Mouse (Mus musculus) heart, adult 10 weeks (tissue): ENCODE measurements around the gene Nxnl1. TPM values are rescaled to one million over a fixed set of nuclear protein-coding genes. Genes with fewer than 3 reads are reported as not detected.

ENCODE experiments used
- polyA plus RNA-seq: library from polyadenylated mRNA; stranded (reverse); fragments of 350-450 nt; fragmentation: Illumina TruSeq; extraction: RNeasy Lipid Tissue Mini Kit (QIAGEN cat#74804); gene quantifications from one replicate; pipeline ENCODE4 v1.2.3, GENCODE M21; 2014; ENCODE audit warnings: low read depth, low replicate concordance

Nxnl1 gene
- not detected for polyA plus RNA-seq

DNA sequence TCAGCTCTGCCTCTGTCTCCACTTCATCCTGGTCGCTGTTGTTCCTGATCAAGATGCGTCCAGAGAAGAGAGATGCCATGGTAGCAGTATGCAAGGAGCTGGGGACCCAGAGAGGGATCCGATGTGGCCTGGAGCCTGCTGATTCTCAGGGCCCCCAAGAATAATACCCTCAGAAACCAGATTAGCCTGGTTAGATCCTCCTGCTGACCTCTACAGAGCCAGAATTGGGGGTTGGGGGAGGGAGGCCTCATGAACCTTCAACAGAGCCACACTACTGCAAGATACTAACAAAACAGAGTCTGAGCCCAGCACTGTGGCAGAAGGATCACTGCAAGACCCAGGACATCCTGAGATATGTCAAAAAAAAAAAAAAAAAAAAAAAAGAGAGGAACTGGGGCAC, at the start of gene Nxnl1:
TSS of gene Nxnl1 (minus strand) at position 101 of the 400 bp plus-strand sequence.

DNA sequence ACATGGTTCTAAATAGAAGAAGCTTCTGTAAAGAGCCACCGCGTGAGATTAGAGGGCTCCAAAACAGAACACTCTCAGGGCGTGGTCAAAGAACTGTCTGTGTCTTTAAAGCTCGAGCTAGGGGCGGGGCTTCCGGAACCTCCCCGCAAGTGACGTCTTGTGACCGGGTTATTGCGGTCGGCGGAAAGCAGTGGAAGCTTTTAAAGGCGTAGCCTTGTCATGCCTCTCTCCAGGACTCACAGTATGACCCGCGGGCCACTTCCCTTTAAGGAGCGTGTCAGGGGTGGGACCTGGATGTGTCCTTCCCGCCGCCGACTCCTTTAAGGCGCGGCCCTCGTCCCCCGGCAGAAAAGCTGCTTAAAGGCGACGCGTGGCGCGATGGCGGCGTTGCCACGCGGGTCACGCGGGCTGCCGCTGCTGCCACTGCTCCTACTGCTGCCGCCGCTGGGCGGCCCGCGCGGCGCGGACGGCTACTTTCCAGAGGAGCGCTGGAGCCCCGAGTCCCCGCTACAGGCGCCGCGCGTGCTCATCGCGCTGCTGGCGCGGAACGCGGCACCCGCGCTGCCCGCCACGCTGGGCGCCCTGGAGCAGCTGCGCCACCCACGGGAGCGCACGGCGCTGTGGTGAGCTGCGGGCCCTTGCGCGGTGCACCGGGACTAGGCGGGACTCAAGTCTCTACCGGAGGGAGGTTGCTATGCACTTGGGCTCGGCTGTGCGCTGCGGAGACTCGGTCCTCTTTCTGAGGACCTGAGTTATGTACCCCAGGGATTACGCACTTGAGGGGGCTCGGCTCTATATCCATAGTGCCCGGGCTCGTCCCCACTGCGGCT, 44.6 kb upstream of the Nxnl1 start, which contains the start of gene Colgalt1:
TSS of gene Colgalt1 (plus strand) at position 177 of the 830 bp plus-strand sequence.

DNA sequence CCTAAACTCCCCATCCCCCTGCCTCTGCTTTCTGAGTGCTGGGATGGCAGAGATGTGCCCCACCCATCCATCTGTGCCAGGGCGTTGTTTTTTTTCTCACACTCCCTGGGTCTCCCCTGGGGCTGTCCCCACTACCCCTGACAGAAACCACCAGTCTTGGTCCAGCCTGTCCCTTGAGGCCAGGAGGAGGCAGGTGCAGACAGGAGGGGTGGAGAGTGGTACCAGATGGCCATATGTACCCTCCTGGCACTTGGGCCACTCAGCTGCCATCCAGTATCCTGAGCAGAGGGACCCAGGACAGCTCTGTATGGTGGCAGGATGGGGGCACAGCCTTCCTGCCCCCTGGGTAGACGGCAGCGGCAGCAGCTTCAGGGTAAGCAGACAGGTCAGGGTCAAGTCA, 31.1 kb upstream of the Nxnl1 start, which contains the start of gene Fam129c:
TSS of gene Fam129c (plus strand) at position 198 of the 400 bp plus-strand sequence.

DNA sequence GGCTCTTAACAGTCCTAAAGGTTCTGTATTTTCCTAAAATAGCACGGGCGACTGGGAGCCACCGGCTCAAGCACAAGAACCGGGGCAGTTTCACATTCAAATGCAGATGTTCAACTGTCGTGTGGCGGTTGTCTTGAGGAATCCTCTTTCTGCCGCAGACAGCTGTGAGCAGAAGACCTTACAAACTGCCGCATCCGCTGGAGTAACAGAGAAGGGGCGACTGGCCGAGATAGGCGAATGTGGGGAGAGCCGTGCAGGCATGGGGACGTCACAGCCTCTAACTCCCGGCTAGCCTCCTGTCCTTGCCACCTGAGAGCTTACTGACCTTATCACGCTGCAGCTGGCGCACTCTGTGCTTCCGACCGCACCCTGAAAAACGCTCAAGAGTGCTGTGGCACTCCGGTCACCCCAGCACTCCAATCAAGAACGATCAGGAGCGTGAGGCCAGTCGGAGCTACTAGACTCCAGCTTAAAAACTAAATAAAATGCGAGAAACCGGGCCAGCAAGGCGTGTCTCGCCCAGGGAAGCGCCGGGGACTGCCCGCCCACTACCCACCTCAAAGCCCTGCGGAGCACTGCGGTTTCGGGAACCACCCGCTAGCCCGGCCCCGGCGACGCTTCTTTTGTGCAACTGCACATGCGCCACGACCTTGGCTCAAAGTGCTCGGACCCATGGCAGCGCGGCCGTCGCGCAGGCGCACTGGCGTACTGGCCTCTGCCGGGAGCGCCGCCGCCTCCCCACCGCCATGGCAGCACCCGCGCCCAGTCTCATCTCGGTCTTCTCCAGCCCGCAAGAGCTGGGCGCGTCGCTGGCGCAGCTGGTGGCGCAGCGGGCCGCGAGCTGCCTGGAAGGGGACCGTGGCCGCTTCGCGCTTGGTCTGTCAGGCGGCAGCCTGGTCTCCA, 25.3 kb upstream of the Nxnl1 start, which contains the start of gene Pgls:
TSS of gene Pgls (plus strand) at position 706 of the 903 bp plus-strand sequence.

DNA sequence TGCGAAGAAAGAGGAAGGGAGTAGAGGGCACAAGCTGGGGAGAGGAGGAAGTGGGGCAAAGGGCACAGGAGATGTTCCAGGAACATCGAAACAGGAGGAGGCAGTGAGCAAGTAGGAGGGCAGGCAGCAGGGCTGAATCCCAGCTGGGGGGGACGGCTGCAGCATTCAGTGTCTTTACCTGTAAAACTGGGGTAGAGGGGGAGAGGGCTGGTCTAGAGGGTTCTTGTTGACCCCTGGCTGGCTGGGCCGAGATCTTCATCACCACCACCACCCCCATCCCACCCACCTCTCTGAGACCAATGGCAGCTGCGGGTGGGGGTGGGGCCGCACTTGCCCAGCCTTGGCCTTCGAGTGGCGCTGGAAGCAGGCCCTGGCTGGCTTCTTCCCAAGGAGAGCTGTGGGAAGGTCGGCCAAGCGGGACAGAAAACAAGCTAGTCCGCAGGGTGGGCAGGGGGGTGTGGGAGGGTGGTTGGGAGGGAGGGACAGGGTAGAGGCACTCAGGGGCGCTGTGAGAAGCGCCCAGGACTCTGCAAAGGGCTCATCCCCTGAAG, 2.1 kb upstream of the Nxnl1 start, which contains the start of gene Slc27a1:
TSS of gene Slc27a1 (plus strand) at position 496 of the 551 bp plus-strand sequence.

DNA sequence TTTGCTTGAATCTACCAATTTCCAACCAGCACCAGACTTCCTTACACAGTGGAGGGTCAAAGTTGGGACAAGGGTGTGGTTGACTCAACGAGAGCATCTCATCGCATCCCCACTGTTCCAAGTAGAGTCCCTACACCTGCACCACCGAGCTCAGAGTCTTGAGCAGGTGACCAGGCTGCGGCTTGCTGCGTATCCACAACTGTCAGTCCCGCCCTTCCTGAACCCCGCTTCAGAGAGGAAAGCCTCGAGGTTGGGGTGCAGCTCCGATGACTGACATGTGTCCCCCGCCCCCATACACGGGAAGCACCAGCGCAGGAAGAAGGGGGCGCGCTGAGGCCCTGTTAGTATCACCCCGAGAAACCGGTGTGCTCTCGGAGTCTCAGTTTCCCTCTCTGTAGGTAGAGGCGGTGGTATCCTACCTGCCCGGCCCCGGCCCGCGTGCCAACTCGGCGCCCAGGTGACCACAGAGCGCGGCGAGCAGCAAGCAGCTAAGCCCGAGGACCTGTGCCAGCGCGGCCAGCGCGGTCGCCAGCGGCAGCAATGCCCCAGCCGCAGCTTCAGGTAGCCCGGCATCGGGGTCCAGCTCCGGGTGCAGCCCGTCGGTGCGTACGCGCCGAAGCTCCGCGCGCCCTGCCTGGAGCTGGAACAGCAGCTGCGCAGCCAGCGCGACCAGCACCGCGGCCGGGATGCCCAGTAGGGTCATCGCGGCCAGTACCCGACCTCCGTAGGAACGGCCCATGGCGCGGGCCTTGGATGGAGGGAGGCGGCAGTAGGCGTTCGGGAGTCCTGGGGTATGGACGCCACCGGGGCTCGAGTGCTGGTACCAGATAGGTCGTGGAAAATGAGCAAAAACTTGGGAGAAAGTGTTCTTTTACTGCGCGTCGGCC, 8.1 kb downstream of the Nxnl1 start, which contains the start of gene Tmem221:
TSS of gene Tmem221 (minus strand) at position 801 of the 887 bp plus-strand sequence.

DNA sequence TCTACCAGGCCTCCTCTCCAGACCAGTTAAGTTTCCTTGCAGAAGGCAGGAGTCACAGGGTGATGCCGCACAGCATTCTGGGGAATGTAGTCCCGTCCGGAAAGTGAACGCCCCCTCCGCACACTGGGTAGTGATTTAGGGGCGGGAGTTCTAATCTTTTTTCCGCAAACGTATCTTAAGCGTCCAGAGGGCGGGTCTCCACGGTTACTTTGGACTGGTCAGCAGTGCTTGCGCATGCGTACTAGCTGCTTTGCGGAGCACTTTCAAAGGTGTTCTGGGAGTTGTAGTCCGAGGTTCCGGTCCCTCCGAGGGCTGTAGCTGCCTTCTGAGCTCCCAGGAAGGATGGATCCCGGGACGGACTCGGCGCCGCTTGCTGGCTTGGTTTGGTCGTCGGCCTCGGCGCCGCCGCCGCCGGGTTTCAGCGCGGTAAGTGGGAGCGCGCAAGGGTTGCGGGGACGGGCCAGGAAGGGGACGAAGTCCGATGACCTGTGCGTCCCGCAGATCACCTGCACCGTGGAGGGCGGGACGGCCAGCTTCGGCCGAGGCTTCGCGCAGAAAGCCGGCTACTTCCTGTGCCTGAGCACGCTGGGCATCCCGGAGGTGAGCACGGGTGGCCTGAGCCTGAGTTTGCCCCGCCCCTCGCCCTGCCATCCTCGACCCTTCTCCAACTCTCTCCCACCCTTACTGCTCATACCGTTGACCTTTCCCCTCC, 23.6 kb downstream of the Nxnl1 start, which contains the start of gene Mvb12a:
TSS of gene Mvb12a (plus strand) at position 291 of the 712 bp plus-strand sequence.

DNA sequence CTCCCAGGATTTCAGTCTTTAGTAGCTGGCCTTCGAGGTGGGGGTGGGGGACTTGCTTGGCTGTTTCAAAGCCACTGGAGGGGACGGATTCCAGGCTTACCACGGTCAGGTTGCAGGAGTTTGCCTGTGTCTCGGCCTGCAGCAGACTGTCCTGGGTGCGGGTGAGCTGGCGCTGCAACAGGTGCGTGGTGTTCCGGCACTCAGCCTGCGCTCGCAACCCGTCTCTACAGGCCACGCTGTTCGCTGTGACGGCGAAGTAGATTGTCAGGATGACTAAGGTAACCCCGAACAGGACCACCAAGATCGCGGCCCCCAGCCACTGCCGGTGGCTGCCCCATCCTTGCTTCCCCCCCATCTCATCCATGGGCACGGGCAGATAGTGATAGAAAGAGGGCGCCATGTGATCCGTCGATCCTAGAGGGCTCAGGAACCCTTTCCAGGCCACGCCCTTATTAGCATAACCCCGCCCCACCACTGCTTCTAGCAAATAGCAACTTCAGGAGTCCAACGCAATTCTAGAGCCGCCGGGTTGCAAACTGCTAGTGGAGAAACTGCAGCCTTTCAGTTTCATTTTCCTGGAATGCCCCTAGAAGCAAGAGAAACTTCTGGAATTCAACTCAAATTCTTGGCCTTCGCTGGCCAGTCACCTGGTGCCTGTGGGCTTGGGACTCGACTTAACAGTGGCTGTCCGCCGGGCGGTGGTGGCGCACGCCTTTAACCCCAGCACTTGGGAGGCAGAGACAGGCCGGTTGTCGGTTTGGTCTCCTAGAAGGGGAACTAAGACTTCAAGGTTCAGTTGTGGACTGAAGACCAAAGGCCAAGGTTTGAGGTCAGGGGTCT, 29.2 kb downstream of the Nxnl1 start, which contains the start of gene Bst2:
TSS of gene Bst2 (minus strand) at position 429 of the 840 bp plus-strand sequence.

DNA sequence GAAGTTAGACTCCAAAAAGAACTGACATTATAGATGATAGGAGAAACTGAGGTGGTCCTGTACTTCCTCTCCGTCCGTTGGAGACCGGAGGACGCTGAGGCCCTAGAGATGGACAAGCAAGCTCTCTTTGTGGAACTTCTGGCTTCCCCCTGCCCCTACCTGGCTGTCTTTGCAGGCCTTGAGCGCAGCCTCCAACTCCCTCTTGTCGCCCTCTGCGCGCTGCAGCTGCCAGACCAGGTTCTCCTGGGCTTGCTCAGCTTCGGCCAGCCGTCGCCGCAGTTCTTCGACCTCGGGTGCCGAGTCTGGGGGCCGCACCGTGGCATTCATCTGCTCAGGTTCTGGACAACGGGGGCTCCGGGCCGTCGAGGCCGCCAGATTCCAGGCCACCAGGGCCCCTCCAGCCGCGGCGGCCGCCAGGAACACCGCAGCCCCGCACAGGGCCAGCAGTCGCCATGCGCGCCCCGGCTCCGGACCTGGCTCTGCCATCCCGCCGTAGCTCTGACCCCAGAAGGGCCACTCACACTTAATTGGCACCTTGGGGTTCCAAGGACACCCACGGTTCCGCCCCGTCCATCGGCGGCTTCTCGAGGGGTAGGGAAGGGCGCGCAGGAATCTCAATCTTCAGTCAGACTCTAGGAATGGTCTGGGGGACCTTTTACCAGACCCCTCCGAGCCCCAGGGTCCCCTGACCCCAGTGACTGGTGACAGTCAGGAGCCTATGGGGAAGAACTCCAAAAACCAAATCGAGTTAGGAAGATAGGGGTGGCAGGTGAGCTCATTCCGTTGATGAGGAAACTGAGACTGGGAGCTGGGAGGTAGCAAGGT, 41.0 kb downstream of the Nxnl1 start, which contains the start of gene Ccdc194:
TSS of gene Ccdc194 (minus strand) at position 486 of the 825 bp plus-strand sequence.

DNA sequence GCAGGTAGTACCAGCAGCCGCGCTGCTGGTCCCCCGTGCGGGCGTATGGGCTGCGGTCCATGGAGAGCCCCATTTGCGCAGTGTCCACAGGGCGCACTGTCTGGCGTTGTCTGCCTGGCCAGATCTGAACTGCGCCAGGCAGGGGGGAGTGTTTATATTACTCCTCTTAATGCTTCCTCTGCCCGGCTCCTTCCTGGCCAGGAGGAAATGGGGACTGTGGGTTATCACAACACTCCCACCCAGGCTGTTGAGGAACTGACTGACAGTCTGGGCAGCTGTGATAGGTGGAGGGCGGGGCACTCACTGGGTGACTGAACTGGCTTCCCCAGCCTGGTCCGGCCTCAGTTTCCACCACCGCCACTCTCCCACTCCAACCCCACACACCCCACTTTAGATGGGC, 54.8 kb downstream of the Nxnl1 start, which contains the start of gene Plvap:
TSS of gene Plvap (minus strand) at position 109 of the 400 bp plus-strand sequence.

Other genes starting within 250 kb of the Nxnl1 start
- gene Use1, start 199.8 kb downstream of the Nxnl1 start, polyA plus RNA-seq = 174 TPM
- gene Ocel1, start 195.3 kb downstream of the Nxnl1 start, polyA plus RNA-seq = 9.2 TPM
- 35.0 TPM for gene Nr2f6, start 184.6 kb downstream of the Nxnl1 start, polyA plus RNA-seq
- gene Ushbp1, start 170.8 kb downstream of the Nxnl1 start, polyA plus RNA-seq = 54.2 TPM
- 74.7 TPM for gene Babam1, start 169.7 kb downstream of the Nxnl1 start, polyA plus RNA-seq
- gene Ankle1, start 160.6 kb downstream of the Nxnl1 start, polyA plus RNA-seq = not detected
- gene Abhd8, start 102.9 kb downstream of the Nxnl1 start, polyA plus RNA-seq = 21.8 TPM
- 132 TPM for gene Mrpl34, start 101.6 kb downstream of the Nxnl1 start, polyA plus RNA-seq
- 38.0 TPM for gene Dda1, start 97.4 kb downstream of the Nxnl1 start, polyA plus RNA-seq
- 12.2 TPM for gene Ano8, start 80.6 kb downstream of the Nxnl1 start, polyA plus RNA-seq
- gene Gtpbp3, start 78.5 kb downstream of the Nxnl1 start, polyA plus RNA-seq = 20.3 TPM
- gene Plvap, start 54.8 kb downstream of the Nxnl1 start, polyA plus RNA-seq = 17.7 TPM
- not detected for gene Ccdc194, start 40.9 kb downstream of the Nxnl1 start, polyA plus RNA-seq
- 48.9 TPM for gene Bst2, start 29.1 kb downstream of the Nxnl1 start, polyA plus RNA-seq
- 36.1 TPM for gene Mvb12a, start 23.7 kb downstream of the Nxnl1 start, polyA plus RNA-seq
- not detected for gene Tmem221, start 7.7 kb downstream of the Nxnl1 start, polyA plus RNA-seq
- 190 TPM for gene Slc27a1, start 2.3 kb upstream of the Nxnl1 start, polyA plus RNA-seq
- 63.1 TPM for gene Pgls, start 25.6 kb upstream of the Nxnl1 start, polyA plus RNA-seq
- gene Fam129c, start 31.0 kb upstream of the Nxnl1 start, polyA plus RNA-seq = 1.8 TPM
- gene Colgalt1, start 44.4 kb upstream of the Nxnl1 start, polyA plus RNA-seq = 40.4 TPM
- gene Unc13a, start 105.2 kb upstream of the Nxnl1 start, polyA plus RNA-seq = 0.81 TPM
- 12.1 TPM for gene Jak3, start 109.7 kb upstream of the Nxnl1 start, polyA plus RNA-seq
- 1.6 TPM for gene Insl3, start 122.6 kb upstream of the Nxnl1 start, polyA plus RNA-seq
- gene B3gnt3, start 135.2 kb upstream of the Nxnl1 start, polyA plus RNA-seq = 6.6 TPM
- gene Fcho1, start 159.1 kb upstream of the Nxnl1 start, polyA plus RNA-seq = 0.99 TPM